Mouse (Mus musculus) spleen, adult 2 months (tissue): ENCODE measurements at regions not wholly inside any gene's neighbourhood (a gene's known extent, or its start where the extent isn't known, plus 50 kb on each side); places are given as distances from the start of the nearest gene placed in this dataset.

Source experiments
- CTCF ChIP-seq: fragments of 200-500 bp; IDR thresholded peaks from 2 replicates; pipeline ENCODE4 v1.5.1; 2011; ENCODE audit warnings: mild to moderate bottlenecking, inconsistent platforms; ENCODE audit not compliant: insufficient read depth, insufficient read length, insufficient replicate concordance; ENCODE audit errors: extremely low read depth
- POLR2A ChIP-seq: fragments of 200-500 bp; IDR thresholded peaks from 2 replicates; pipeline ENCODE4 v1.6.1; 2011; ENCODE audit warnings: low read depth, low read length, inconsistent platforms

DNA sequence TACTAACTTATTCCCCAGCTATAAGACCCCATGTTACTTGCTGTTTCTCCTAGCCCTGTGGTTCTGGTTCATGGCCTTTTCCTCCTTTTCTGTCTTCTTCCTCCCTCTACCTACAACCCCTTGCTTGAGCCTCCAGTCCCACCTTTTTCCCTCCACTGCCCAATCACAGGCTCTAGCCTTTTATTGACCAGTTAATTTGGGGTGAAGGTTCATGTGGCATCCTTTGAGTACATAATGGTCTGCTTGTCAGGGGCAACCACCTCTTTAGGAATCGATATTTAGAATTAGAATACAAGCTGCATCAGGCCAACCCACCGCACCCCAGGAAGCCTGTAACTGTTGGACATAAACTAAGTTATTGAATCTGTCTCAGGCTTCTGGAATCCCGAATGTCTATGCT lies 84.8 kb upstream of the Ubr2 start:
- TF ChIP-seq POLR2A (no peak), CTCF (no peak)
